Mouse (Mus musculus): ENCODE results near the gene Adap2. TPM values are rescaled to one million over a fixed set of nuclear protein-coding genes. Genes with fewer than 3 reads are reported as not detected.
"Not testable (repeated sequence)": the region's sequence is repeated elsewhere in the genome, so short reads cannot be mapped to it uniquely, and the experiment has no call there.

Gene Adap2
- polyA plus RNA-seq, 1 experiment from 2014 or later: 0.77 TPM

DNA sequence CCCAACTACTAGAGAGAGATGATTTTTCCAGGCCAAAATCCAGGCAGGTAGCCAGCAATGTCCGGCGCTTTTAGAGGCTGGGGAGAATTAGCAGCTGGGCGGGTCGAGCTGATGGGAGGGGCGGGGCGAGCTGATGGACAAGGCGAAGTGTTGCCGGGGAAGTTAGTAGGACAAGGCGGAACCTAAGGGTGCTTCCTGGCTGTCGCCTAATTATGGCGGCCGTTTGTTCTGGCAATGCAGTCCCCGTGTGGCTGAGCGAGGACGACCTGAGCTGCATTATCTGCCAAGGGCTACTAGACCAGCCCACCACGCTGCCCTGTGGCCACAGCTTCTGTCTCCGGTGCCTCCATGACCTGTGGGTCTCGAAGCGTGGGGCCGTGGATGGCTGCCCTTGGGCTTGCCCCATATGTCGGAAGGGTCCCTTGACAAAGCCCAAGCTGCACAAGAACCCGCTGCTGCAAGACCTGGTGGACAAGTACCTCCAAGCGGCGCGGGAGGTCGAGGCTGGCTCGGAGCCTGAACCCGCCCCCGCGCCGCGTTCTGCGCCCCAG, 29.9 kb downstream of the Adap2 start, which contains the start of gene Rnf135:
Gene Rnf135, plus strand, starts transcription at position 147 of the 551 bp plus-strand sequence.
- Histone ChIP-seq H3K27me3 (ENCODE audit: low read depth, poor library complexity, severe bottlenecking) (no peaks in the 10 kb centered on the region), H3K4me3 (peak within 1 kb of the TSS; percentile 61), H3K9me3 (replicated peaks) (no peaks in the 10 kb centered on the region), H3K36me3 (no peaks in the 10 kb centered on the region), H3K27ac (replicated peaks) (peak within 1 kb of the TSS; percentile 84), H3K4me1 (peaks cover 8% of the 10 kb centered on the region; the same call in 1 of the 2 replicates)
- DNase-seq (ENCODE audit: low spot score): peak; percentile 79
- WGBS: under 1% methylated on average over 33 of the region's 33 CpGs

DNA sequence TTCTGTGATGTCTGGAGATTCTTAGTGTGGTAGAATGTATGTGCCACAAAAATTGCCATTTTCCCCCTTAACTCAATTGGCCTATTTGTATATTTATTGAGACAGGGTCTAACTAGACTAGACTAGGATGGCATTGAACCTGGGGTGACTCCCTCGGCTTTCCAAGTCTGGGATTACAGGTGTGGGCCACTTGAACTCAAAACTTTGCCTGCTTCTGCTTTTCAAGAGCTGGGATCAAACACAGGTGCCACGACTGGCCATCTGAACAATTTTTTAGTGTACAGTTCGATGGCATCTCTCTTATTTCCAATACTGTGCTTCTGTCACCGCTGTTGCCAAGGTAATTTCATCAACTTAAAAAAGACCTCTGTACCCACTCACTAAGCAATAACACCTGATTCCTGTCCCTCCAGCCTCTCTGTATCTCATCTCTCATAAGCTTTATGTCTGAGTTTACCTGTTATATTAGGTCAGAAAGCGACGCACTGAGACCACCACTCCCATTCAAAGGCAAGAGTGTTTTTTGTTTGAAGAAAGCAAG, 30.7 kb downstream of the Adap2 start:
- peak overlapping the region; percentile 61 for H3K4me3 ChIP-seq
- DNase-seq (ENCODE audit: low spot score): no peak
- WGBS: 91% methylated on average over 6 of the region's 6 CpGs

DNA sequence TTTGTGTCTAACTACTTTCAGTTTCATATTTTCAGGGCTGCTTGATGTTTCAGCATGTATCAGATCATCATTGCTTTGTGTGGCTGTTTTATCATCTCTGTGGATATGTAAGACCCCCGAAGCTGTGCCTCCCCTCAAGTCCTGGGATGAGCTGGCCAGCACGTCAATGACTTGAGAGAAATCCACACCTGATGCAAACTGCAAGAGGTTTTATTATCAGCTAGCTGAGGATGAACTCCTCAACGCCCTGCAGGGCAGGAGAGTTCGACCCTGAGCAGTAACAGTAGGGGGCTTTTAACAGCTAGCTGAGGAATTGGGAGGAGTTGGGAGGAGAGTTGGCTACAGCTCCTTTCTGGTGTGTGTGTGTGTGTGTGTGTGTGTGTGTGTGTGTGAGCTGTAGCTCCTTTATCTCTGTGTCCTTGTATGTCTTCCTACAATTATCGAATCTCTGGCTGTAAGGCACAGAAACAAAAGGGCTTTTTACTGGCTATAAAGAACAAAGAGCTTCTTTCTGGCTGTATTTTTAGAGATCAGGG, 31.6 kb downstream of the Adap2 start:
- H3K27me3 ChIP-seq (ENCODE audit: low read depth, poor library complexity, severe bottlenecking); H3K36me3 ChIP-seq; DNase-seq (ENCODE audit: low spot score); H3K27ac ChIP-seq (replicated peaks); H3K9me3 ChIP-seq (replicated peaks); H3K4me1 ChIP-seq; H3K4me3 ChIP-seq: not testable (repeated sequence)
- WGBS: 76% methylated on average over 5 of the region's 5 CpGs

More for the DNA sequence above, 30.7 kb downstream of the Adap2 start:
- Histone ChIP-seq H3K4me1 (peaks cover 8% of the 10 kb centered on the region; the same call in 1 of the 2 replicates), H3K9me3 (replicated peaks) (no peaks in the 10 kb centered on the region), H3K36me3 (no peaks in the 10 kb centered on the region), H3K27me3 (ENCODE audit: low read depth, poor library complexity, severe bottlenecking) (no peaks in the 10 kb centered on the region), H3K27ac (replicated peaks) (no peak overlapping the region; the same call in 1 of the 2 replicates)

GRCm38 (mm10) chr11:80190280-80190679, 36.4 kb downstream of the Adap2 start:
- H3K4me1 ChIP-seq: no peaks in the 10 kb centered on the region
- no peak for DNase-seq (ENCODE audit: low spot score)
- no peaks in the 10 kb centered on the region for H3K27me3 ChIP-seq (ENCODE audit: low read depth, poor library complexity, severe bottlenecking)
- H3K36me3 ChIP-seq: peaks cover 5% of the 10 kb centered on the region
- H3K4me3 ChIP-seq: no peak overlapping the region
- H3K27ac ChIP-seq (replicated peaks): no peak overlapping the region
- WGBS: 81% methylated on average over 4 of the region's 4 CpGs
- H3K9me3 ChIP-seq (replicated peaks): no peaks in the 10 kb centered on the region

DNA sequence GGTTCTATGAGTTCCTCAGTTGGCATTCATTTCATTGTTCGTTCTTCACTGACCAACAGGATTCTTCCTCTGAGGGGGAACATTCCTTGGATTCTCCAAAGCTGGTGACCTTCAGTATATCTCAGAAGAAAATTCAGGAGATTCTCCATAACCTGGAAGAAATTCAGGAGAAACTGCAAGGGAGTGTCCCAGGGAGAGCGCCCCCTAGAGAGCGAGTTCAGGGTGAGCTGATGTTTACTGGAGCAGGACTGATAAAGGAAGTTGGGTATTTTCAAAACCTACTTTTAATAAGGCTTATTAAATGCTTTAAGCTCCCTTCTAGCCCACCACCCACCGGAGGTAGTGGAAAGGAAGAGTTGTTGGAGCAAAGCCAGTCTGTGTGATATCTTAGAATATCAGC, 39.9 kb downstream of the Adap2 start:
- Histone ChIP-seq H3K4me1 (no peaks in the 10 kb centered on the region), H3K9me3 (replicated peaks) (no peaks in the 10 kb centered on the region), H3K4me3 (no peak overlapping the region), H3K27ac (replicated peaks) (no peak overlapping the region), H3K36me3 (peaks cover 5% of the 10 kb centered on the region), H3K27me3 (ENCODE audit: low read depth, poor library complexity, severe bottlenecking) (no peaks in the 10 kb centered on the region)
- WGBS: 64% methylated on average over 4 of the region's 4 CpGs
- DNase-seq (ENCODE audit: low spot score): no peak

DNA sequence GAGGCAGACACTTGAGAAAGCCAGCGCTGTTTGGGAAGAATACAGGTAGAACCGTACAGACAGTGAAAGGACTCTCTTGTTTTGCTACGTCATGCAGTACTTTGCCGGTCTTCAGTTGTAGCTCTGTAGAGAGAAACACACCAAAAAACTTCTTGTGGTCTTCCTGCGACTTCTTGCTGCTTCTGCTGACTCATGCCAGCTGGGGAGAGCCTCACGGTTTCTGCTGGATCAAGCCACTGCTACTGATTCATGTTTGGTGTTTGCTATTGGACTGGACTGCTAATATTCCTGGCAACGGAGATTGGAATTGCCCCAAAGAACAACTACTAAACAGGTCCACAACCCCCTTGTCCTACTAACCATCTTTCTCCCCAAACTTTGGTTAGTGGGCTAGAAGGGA, 42.4 kb downstream of the Adap2 start:
- Histone ChIP-seq H3K9me3 (replicated peaks) (no peaks in the 10 kb centered on the region), H3K4me3 (no peak overlapping the region), H3K27ac (replicated peaks) (no peak overlapping the region), H3K36me3 (peaks cover 5% of the 10 kb centered on the region), H3K4me1 (no peaks in the 10 kb centered on the region), H3K27me3 (ENCODE audit: low read depth, poor library complexity, severe bottlenecking) (no peaks in the 10 kb centered on the region)
- 87% methylated on average over 7 of the region's 7 CpGs for WGBS
- DNase-seq (ENCODE audit: low spot score): no peak

GRCm38 (mm10) chr11:80199316-80199715, 45.4 kb downstream of the Adap2 start:
- Histone ChIP-seq H3K4me1 (no peaks in the 10 kb centered on the region), H3K36me3 (peaks cover 4% of the 10 kb centered on the region), H3K27me3 (ENCODE audit: low read depth, poor library complexity, severe bottlenecking) (no peaks in the 10 kb centered on the region), H3K9me3 (replicated peaks) (no peaks in the 10 kb centered on the region), H3K27ac (replicated peaks) (no peak overlapping the region), H3K4me3 (no peak overlapping the region)
- 95% methylated on average over 3 of the region's 3 CpGs for WGBS
- no peak for DNase-seq (ENCODE audit: low spot score)

GRCm38 (mm10) chr11:80199773-80200172, 45.9 kb downstream of the Adap2 start:
- no peaks in the 10 kb centered on the region for H3K36me3 ChIP-seq
- no peak for DNase-seq (ENCODE audit: low spot score)
- no peak overlapping the region for H3K4me3 ChIP-seq
- H3K27ac ChIP-seq (replicated peaks): no peak overlapping the region
- H3K4me1 ChIP-seq: no peaks in the 10 kb centered on the region
- WGBS: 100% methylated on average over 2 of the region's 2 CpGs
- no peaks in the 10 kb centered on the region for H3K9me3 ChIP-seq (replicated peaks)
- no peaks in the 10 kb centered on the region for H3K27me3 ChIP-seq (ENCODE audit: low read depth, poor library complexity, severe bottlenecking)

- Histone ChIP-seq H3K36me3 (no peaks in the 10 kb centered on the region), H3K9me3 (replicated peaks) (no peaks in the 10 kb centered on the region), H3K4me1 (no peaks in the 10 kb centered on the region), H3K27me3 (ENCODE audit: low read depth, poor library complexity, severe bottlenecking) (no peaks in the 10 kb centered on the region), H3K4me3 (no peak overlapping the region), H3K27ac (replicated peaks) (no peak overlapping the region)
- no peak for DNase-seq (ENCODE audit: low spot score)
- 77% methylated on average over 1 of the region's 1 CpGs for whole genome bisulfite sequencing
Measured at GRCm38 (mm10) chr11:80200326-80200725, 46.4 kb downstream of the Adap2 start.

DNA sequence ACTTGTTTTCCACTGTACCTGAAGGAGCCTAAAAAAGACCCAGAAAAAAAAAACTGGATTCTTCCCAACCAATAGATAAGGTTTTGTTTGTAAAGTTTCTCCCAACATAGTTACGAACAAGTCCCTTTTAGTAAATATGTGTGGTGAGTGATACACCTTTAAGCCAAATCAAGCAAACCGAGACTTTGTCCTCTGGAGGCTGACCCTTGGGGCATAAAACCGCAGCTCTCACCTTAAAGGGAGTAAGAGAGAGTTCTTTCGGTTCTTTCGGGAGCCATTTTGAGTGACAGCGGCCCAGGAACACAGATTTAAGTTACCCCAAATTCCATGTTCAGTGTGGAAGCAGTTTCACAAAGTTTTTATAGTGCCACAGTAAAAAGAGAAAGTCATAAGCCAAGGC, 48.4 kb downstream of the Adap2 start:
- DNase-seq (ENCODE audit: low spot score): no peak
- no peaks in the 10 kb centered on the region for H3K9me3 ChIP-seq (replicated peaks)
- WGBS: 82% methylated on average over 6 of the region's 6 CpGs
- no peaks in the 10 kb centered on the region for H3K36me3 ChIP-seq
- no peaks in the 10 kb centered on the region for H3K4me1 ChIP-seq
- H3K27me3 ChIP-seq (ENCODE audit: low read depth, poor library complexity, severe bottlenecking): no peaks in the 10 kb centered on the region
- H3K27ac ChIP-seq (replicated peaks): no peak overlapping the region
- H3K4me3 ChIP-seq: no peak overlapping the region

DNA sequence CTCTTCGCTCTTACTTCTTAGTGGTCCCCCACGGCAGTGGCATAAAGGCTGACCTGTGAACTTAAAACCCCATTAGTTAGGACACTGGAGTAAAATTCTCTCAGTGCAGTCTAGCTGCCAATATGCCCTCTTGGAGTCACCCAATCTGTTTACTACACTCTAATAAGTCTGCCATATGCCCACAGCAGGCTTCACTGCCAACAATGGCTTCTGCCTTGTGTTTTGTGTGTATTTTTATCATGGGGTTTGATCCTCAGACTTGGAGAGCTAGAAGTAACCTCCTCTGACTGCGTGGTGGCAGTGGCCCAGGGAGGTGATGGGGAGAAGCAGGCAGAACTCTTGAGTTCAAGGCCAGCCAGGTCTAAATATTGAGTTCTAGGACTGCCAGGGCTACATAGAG, 50.1 kb downstream of the Adap2 start:
- 81% methylated on average over 3 of the region's 3 CpGs for WGBS
- H3K36me3 ChIP-seq: no peaks in the 10 kb centered on the region
- no peaks in the 10 kb centered on the region for H3K27me3 ChIP-seq (ENCODE audit: low read depth, poor library complexity, severe bottlenecking)
- no peak overlapping the region for H3K27ac ChIP-seq (replicated peaks)
- DNase-seq (ENCODE audit: low spot score): no peak
- H3K9me3 ChIP-seq (replicated peaks): no peaks in the 10 kb centered on the region
- no peaks in the 10 kb centered on the region for H3K4me1 ChIP-seq
- no peak overlapping the region for H3K4me3 ChIP-seq

- Histone ChIP-seq H3K4me3 (no peak overlapping the region), H3K27ac (replicated peaks) (no peak overlapping the region), H3K4me1 (peaks cover 3% of the 10 kb centered on the region), H3K27me3 (ENCODE audit: low read depth, poor library complexity, severe bottlenecking) (no peaks in the 10 kb centered on the region), H3K9me3 (replicated peaks) (no peaks in the 10 kb centered on the region), H3K36me3 (no peaks in the 10 kb centered on the region)
- no peak for DNase-seq (ENCODE audit: low spot score)
- 64% methylated on average over 5 of the region's 5 CpGs for WGBS
Measured at GRCm38 (mm10) chr11:80204941-80205340, 51.0 kb downstream of the Adap2 start.

GRCm38 (mm10) chr11:80208465-80208859, 54.6 kb downstream of the Adap2 start:
- no peaks in the 10 kb centered on the region for H3K9me3 ChIP-seq (replicated peaks)
- H3K4me1 ChIP-seq: peaks cover 15% of the 10 kb centered on the region
- no peak overlapping the region; the same call in 1 of the 2 replicates for H3K27ac ChIP-seq (replicated peaks)
- H3K27me3 ChIP-seq (ENCODE audit: low read depth, poor library complexity, severe bottlenecking): no peaks in the 10 kb centered on the region
- 37% methylated on average over 7 of the region's 7 CpGs for WGBS
- DNase-seq (ENCODE audit: low spot score): no peak
- peak overlapping the region; percentile 84; the same call in 1 of the 2 replicates for H3K4me3 ChIP-seq
- peaks cover 11% of the 10 kb centered on the region; the same call in 1 of the 2 replicates for H3K36me3 ChIP-seq

All from midbrain, embryonic 10.5 days (tissue).